Mouse (Mus musculus): ENCODE measurements around the gene Mtnr1a.

Mtnr1a gene

DNA sequence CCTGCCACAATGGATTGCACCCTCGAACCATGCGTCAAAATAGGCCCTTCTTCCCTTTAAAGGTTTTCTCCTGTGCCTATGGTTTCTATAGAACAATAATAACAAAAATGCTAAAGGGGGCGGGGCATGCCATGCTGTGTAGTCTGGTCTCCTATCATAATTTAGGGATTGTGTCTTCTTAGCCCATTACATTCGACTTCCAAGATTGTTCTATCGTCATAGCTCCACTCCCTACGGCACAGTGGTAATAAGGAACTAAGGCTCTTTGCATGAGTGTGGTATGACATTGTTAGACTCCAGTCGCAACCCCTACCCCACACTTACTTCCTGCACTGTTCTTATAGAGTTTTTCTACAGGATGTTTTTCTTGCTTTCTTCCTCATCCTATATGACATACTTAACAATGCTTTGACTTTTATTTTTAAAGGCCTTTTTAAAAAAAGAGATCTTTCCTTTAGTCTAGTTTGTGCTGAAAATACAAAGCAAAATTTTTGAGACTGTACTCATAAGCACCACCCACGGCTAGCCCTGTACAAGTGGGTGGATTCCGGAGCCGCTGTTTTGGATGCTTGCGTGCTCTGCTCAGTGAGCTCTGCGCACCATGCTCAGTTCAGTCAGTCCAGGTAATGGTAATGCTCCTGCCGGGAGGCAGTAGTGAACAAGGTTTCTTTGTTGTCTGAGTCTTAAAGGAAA lies 40.6 kb downstream of the Mtnr1a start:
- no peak for DNase-seq (ENCODE audit: low spot score)

DNA sequence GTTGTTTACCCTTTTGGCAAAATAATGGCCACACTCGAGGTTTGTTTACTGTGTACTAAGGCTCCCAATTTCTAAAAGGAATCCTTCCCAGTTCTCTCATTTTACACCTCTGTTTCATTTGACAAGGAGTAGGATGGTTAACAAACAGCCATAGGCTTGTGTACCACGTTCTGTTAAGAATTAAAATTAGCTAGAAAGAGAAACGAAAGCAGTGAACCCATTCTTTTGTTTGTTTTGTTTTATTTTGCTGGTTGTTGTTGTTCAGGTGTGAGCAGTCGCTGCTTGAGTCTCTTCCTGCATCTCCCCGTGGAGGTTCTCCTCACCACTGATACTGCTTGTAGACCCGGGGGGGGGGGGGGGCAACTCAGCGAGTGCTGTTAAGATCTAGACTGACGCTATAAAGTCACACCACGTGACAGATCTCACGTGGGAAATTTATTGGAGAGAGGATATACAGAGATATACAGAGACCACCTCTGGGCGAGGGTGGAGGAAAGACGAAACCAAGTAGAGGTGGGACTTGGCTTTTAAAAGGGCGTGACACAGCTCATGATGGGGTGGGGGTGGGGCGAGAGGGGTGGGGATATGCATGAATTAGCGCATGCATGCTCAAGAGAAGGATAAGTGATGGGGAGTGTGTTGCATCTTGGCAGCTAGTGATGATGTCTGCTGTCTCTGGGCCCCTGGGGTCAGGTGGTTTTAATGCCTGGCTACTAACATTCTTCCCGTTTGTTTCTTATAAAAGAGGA lies 41.3 kb downstream of the Mtnr1a start:
- no peak for DNase-seq (ENCODE audit: low spot score)

DNA sequence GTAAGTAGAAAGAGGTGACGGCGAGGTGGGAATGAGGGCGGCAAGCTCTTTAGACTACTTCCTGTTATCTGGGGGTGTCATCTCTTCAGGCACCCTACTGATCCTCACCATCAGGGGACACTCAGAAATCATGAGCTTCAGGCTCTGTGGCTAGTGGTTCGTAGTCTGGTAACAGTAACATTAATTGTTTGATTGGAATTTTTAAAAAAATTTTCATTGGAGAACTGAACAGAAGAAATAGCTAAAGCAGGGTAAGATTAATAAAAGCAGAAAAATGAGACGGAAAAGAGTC lies 41.8 kb downstream of the Mtnr1a start:
- no peak for DNase-seq (ENCODE audit: low spot score)

DNA sequence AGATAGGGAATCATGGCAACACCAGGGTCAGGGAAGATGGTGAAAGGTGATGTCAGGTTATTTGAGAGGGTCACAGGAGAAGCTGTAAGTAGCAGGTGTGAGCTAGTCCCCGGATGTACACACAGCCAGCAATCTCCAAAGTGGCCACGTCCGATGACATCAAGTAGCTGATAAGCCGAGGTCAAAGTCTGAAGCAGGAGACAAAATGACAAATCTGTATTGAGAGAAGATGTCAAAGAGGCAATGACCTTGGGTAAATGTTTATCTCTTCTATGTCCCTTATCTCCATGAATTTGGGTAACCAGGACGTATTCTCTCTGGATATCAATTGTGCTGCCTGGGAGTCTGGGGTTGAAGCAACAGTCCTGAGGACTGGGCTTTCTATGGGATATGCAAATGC lies 42.9 kb downstream of the Mtnr1a start:
- no peak for DNase-seq (ENCODE audit: low spot score)

DNA sequence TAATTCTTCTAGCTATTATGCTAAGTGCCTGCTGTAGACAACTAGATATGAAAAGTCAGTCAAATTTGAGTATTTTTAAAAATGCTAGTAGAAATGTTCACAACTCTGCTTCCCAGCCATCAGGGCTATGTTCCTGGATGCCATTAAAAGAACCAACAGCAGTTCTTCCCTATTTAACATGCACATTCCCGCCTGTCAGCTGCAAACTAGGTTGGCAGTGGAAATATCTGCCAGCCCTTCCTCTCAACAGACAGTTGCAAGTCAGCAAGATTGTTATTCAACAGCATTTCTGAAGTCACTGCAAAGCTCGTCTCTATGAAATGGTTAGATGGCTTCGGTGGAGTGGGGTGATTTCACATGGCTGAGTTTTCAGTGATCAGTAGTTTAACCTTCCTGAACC lies 48.7 kb downstream of the Mtnr1a start:
- no peak for DNase-seq (ENCODE audit: low spot score)

DNA sequence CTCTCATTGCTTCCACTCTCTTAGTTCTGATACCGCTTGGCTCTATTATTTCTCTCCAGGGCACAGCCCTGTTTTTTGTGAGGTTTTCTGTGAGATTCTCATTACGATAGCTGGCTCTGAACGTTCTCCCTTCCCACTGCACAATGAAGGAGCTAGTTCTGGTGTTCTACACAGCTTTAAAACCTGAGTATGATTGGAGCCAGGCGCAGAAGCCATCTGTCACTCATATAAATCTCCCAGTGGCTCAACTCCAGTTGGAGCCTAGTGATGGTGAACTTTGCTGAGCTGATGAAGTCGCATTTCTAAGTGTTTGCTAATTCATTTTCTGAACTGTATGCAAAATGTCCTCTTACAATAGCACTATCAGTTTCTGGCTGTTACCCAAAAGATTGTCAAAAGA lies 56.7 kb downstream of the Mtnr1a start:
- no peak for DNase-seq (ENCODE audit: low spot score)
